ENCODE assay signal across 8 mouse cellular contexts in the genomic region with DNA sequence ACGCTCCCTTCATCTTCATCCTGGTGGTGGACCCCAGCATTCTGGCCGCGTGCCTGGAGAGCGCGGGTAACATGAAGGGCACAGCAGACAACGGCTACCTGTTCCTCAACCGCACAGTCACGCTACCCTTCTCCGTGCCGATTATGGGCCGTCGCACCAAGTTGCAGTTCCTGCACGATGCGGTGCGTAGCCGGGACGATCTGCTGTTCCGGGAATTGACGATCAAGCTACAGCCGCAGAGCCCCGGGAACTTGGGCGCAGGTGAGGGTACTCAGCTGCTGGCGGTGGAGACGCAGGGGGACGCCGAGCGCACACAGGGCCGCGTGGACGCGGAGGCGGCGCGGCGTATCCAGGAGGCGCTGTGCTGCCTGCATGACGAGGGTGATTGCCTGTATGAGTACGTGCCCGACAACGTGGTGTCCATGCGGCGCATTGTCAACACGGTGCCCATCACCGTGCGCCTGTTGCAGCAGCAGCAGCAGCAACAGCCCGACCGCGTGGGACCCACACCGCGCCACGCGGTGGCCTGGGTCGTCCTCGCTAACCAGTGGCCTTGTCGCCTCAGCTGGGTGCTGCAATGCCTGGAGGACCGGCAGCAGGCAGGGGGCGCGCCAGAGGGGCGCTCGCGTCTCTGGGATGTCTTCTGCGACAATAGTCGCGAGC. TPM values are rescaled to one million over a fixed set of nuclear protein-coding genes. Genes with fewer than 3 reads are reported as not detected.
DNase-seq lines count a peak whose midpoint lies in the region; ATAC-seq and TF ChIP-seq lines count a peak whose summit lies in the region.

No protein-coding gene starts in this region.

- H3K9ac ChIP-seq in heart, embryonic 16.5 days (ENCODE audit: low read length): peak overlapping the region; percentile 61
- H3K9ac ChIP-seq in liver, embryonic 16.5 days (ENCODE audit: low read depth, low read length): no peak overlapping the region

- peak overlapping the region; percentile 82 for H3K4me2 ChIP-seq in heart, embryonic 16.5 days (ENCODE audit: low read depth, low read length)
- H3K4me2 ChIP-seq in liver, embryonic 16.5 days (ENCODE audit: low read depth, low read length): peak overlapping the region; percentile 39

- H3K4me1 ChIP-seq in testis, adult 2 months (ENCODE audit: control insufficient read depth, insufficient read depth, low read length): peaks cover 28% of the 10 kb centered on the region
- H3K4me1 ChIP-seq in embryonic fibroblast, embryonic 13.5 days (ENCODE audit: control insufficient read depth, insufficient read depth, low read length): no peaks in the 10 kb centered on the region
- peaks cover 21% of the 10 kb centered on the region for H3K4me1 ChIP-seq in heart, embryonic 16.5 days (ENCODE audit: control insufficient read depth, insufficient read depth, low read length)
- peaks cover 7% of the 10 kb centered on the region for H3K4me1 ChIP-seq in liver, embryonic 16.5 days (ENCODE audit: control insufficient read depth, low read depth, low read length)

- WGBS in heart, embryonic 16.5 days: 1% methylated on average over 64 of the region's 64 CpGs
- WGBS in liver, embryonic 16.5 days (ENCODE audit: insufficient replicate concordance): 2% methylated on average over 64 of the region's 64 CpGs

- no peaks in the 10 kb centered on the region for H3K9me3 ChIP-seq in heart, embryonic 16.5 days (replicated peaks; ENCODE audit: control insufficient read depth, low read length)
- no peaks in the 10 kb centered on the region for H3K9me3 ChIP-seq in liver, embryonic 16.5 days (replicated peaks; ENCODE audit: control insufficient read depth, low read length)

- no peak for TF ChIP-seq POLR2A in testis, adult 2 months (IDR thresholded peaks at IDR 0.05; ENCODE audit: control insufficient read depth, low read depth, low read length)
- no peak for TF ChIP-seq POLR2A in embryonic fibroblast, embryonic 13.5 days (IDR thresholded peaks at IDR 0.05; ENCODE audit: low read depth, low read length)

- ATAC-seq in heart, embryonic 16.5 days (replicated peaks; ENCODE audit: extremely low read depth, insufficient read depth, low FRiP score): peak; percentile 63
- peak; percentile 16; the same call in 1 of the 2 replicates for ATAC-seq in liver, embryonic 16.5 days (ENCODE audit: low read depth)

- TF ChIP-seq CTCF in testis, adult 2 months (IDR thresholded peaks at IDR 0.05; ENCODE audit: control insufficient read depth, insufficient read depth, insufficient replicate concordance, low read depth, low read length): peak; percentile 8; the same call in 1 of the 2 replicates
- peak; percentile 64; the same call in 1 of the 2 replicates for TF ChIP-seq CTCF in embryonic fibroblast, embryonic 13.5 days (IDR thresholded peaks at IDR 0.05; ENCODE audit: borderline replicate concordance, insufficient read depth, low read length)

- H3K36me3 ChIP-seq in testis, adult 2 months (ENCODE audit: control insufficient read depth, insufficient read depth, low read length): no peaks in the 10 kb centered on the region
- no peaks in the 10 kb centered on the region for H3K36me3 ChIP-seq in heart, embryonic 16.5 days (ENCODE audit: control insufficient read depth, insufficient read depth)
- H3K36me3 ChIP-seq in liver, embryonic 16.5 days (ENCODE audit: control insufficient read depth, insufficient read depth): no peaks in the 10 kb centered on the region; the same call in 1 of the 2 replicates

- DNase-seq in testis, postnatal 14 days (ENCODE audit: low spot score): no peak
- peak; percentile 81 to 86 for DNase-seq in kidney, postnatal 4 days
- peak; percentile 76 for DNase-seq in neural tube, embryonic 10.5 days (ENCODE audit: extremely low spot score, low spot score)
- peak; percentile 64 for DNase-seq in thymus, postnatal 25 days

- H3K27ac ChIP-seq in testis, adult 2 months (ENCODE audit: control insufficient read depth, insufficient read depth, low read depth, low read length): no peak overlapping the region
- no peak overlapping the region for H3K27ac ChIP-seq in embryonic fibroblast, embryonic 13.5 days (ENCODE audit: insufficient read depth, low read length)
- H3K27ac ChIP-seq in heart, embryonic 16.5 days (ENCODE audit: low read length): no peak overlapping the region
- H3K27ac ChIP-seq in liver, embryonic 16.5 days (ENCODE audit: low read length): no peak overlapping the region

- peak overlapping the region; percentile 69 for H3K4me3 ChIP-seq in testis, adult 2 months (ENCODE audit: control insufficient read depth, low read depth, low read length)
- H3K4me3 ChIP-seq in embryonic fibroblast, embryonic 13.5 days (ENCODE audit: insufficient read depth, low read length): no peak overlapping the region
- H3K4me3 ChIP-seq in heart, embryonic 16.5 days (ENCODE audit: low read length): peak overlapping the region; percentile 55
- H3K4me3 ChIP-seq in liver, embryonic 16.5 days (ENCODE audit: low read depth, low read length): peak overlapping the region; percentile 36

- H3K27me3 ChIP-seq in testis, adult 2 months (ENCODE audit: control insufficient read depth, insufficient read depth, low read length): no peaks in the 10 kb centered on the region
- H3K27me3 ChIP-seq in heart, embryonic 16.5 days (ENCODE audit: control insufficient read depth, insufficient read depth, low read length): peaks cover 61% of the 10 kb centered on the region
- H3K27me3 ChIP-seq in liver, embryonic 16.5 days (ENCODE audit: control insufficient read depth, insufficient read depth, low read depth, low read length): peaks cover 68% of the 10 kb centered on the region

RNA-seq across cellular contexts. Expression of gene Nkpd1, which starts 6.2 kb away (rescaled TPM):
- polyA plus RNA-seq in testis, adult 2 months (2012; rRNA removed): 5.6 and 6.9 TPM in 2 replicates
- not detected in 2 replicates for polyA plus RNA-seq in embryonic fibroblast, embryonic 13.5 days (2011; ENCODE audit: insufficient read length, low read depth, missing spikeins)
- polyA plus RNA-seq in heart, embryonic 16.5 days (2015; fragmentation: Nextera tagmentation; extraction: Ambion mirVana): 0.14 TPM in 1 of 2 replicates, not detected in the other
- not detected in 2 replicates for polyA plus RNA-seq in liver, embryonic 16.5 days (2015; fragmentation: Nextera tagmentation; extraction: Ambion mirVana)

RNA-seq across cellular contexts. Expression of gene Trappc6a, which starts 15.7 kb away (rescaled TPM):
- 61.1 and 62.1 TPM in 2 replicates for polyA plus RNA-seq in testis, adult 2 months (2012; rRNA removed)
- polyA plus RNA-seq in embryonic fibroblast, embryonic 13.5 days (2011; ENCODE audit: insufficient read length, low read depth, missing spikeins): 15.2 and 23.4 TPM in 2 replicates
- polyA plus RNA-seq in heart, embryonic 16.5 days (2015; fragmentation: Nextera tagmentation; extraction: Ambion mirVana): 73.2 and 83.4 TPM in 2 replicates
- polyA plus RNA-seq in liver, embryonic 16.5 days (2015; fragmentation: Nextera tagmentation; extraction: Ambion mirVana): 37.2 and 37.4 TPM in 2 replicates

RNA-seq across cellular contexts. Expression of gene Bloc1s3, which starts 15.7 kb away (rescaled TPM):
- polyA plus RNA-seq in testis, adult 2 months (2012; rRNA removed): 3.0 and 3.7 TPM in 2 replicates
- polyA plus RNA-seq in embryonic fibroblast, embryonic 13.5 days (2011; ENCODE audit: insufficient read length, low read depth, missing spikeins): 5.9 and 6.1 TPM in 2 replicates
- polyA plus RNA-seq in heart, embryonic 16.5 days (2015; fragmentation: Nextera tagmentation; extraction: Ambion mirVana): 1.6 and 1.7 TPM in 2 replicates
- polyA plus RNA-seq in liver, embryonic 16.5 days (2015; fragmentation: Nextera tagmentation; extraction: Ambion mirVana): 0.65 and 0.72 TPM in 2 replicates

RNA-seq across cellular contexts. Expression of gene Ppp1r37, which starts 39.0 kb away (rescaled TPM):
- polyA plus RNA-seq in testis, adult 2 months (2012; rRNA removed): 37.3 and 48.4 TPM in 2 replicates
- polyA plus RNA-seq in embryonic fibroblast, embryonic 13.5 days (2011; ENCODE audit: insufficient read length, low read depth, missing spikeins): 25.3 and 27.7 TPM in 2 replicates
- 18.2 and 21.1 TPM in 2 replicates for polyA plus RNA-seq in heart, embryonic 16.5 days (2015; fragmentation: Nextera tagmentation; extraction: Ambion mirVana)
- polyA plus RNA-seq in liver, embryonic 16.5 days (2015; fragmentation: Nextera tagmentation; extraction: Ambion mirVana): 9.5 and 11.3 TPM in 2 replicates

RNA-seq across cellular contexts. Expression of gene Zfp296, which starts 53.2 kb away (rescaled TPM):
- polyA plus RNA-seq in testis, adult 2 months (2012; rRNA removed): 7.0 and 10.5 TPM in 2 replicates
- polyA plus RNA-seq in embryonic fibroblast, embryonic 13.5 days (2011; ENCODE audit: insufficient read length, low read depth, missing spikeins): 1.5 and 1.8 TPM in 2 replicates
- 0.24 and 0.66 TPM in 2 replicates for polyA plus RNA-seq in heart, embryonic 16.5 days (2015; fragmentation: Nextera tagmentation; extraction: Ambion mirVana)
- 0.48 and 0.59 TPM in 2 replicates for polyA plus RNA-seq in liver, embryonic 16.5 days (2015; fragmentation: Nextera tagmentation; extraction: Ambion mirVana)
